ENCODE assay signal across 11 mouse cellular contexts in genomic region chr13:43294957-43295590, GRCm38 (mm10). TPM values are rescaled to one million over a fixed set of nuclear protein-coding genes. Genes with fewer than 3 reads are reported as not detected.
A peak's percentile ranks its signal among the peaks of the same experiment; 100 is the strongest.
DNase-seq lines count a peak whose midpoint lies in the region; ATAC-seq and TF ChIP-seq lines count a peak whose summit lies in the region.
"Had no signal": no experiment of that assay in that cellular context is flagged by ENCODE, and none has a peak within 500 bp of the region (broad histone marks: within the 10 kb centered on the region; RNA-seq: fewer than 3 reads in every experiment).

No protein-coding gene starts in this region.

- TF ChIP-seq POLR2A in heart, adult 2 months (IDR thresholded peaks at IDR 0.05; ENCODE audit: insufficient read depth, low read depth, low read length): 0 out of 2 replicates have a peak, but pooled peaks have one; percentile 17

- intact Hi-C loops in heart, adult 2 months (cut with DNase I): no loop called here

- no peaks in the 10 kb centered on the region for H3K27me3 ChIP-seq in heart, adult 2 months (ENCODE audit: control insufficient read depth, insufficient read depth, low read length)
- H3K27me3 ChIP-seq in heart, embryonic 10.5 days (ENCODE audit: insufficient read depth, poor library complexity, severe bottlenecking): peaks cover 8% of the 10 kb centered on the region; the same call in 1 of the 2 replicates
- peaks cover 2% of the 10 kb centered on the region; the same call in 1 of the 2 replicates for H3K27me3 ChIP-seq in liver, embryonic 16.5 days (ENCODE audit: control insufficient read depth, insufficient read depth, low read depth, low read length)
- H3K27me3 ChIP-seq in stomach, postnatal 0 days (ENCODE audit: control insufficient read depth, insufficient read depth, low read length): no peaks in the 10 kb centered on the region
- H3K27me3 ChIP-seq in midbrain, embryonic 15.5 days (replicated peaks): no peaks in the 10 kb centered on the region

- no peak overlapping the region for H3K4me3 ChIP-seq in heart, adult 2 months
- H3K4me3 ChIP-seq in heart, embryonic 10.5 days: no peak overlapping the region
- no peak overlapping the region for H3K4me3 ChIP-seq in liver, embryonic 16.5 days (ENCODE audit: low read depth, low read length)
- H3K4me3 ChIP-seq in stomach, postnatal 0 days (ENCODE audit: low read depth, low read length): no peak overlapping the region
- no peak overlapping the region for H3K4me3 ChIP-seq in midbrain, embryonic 15.5 days

- peak; percentile 51 for TF ChIP-seq CTCF in heart, adult 2 months (IDR thresholded peaks at IDR 0.05)
- TF ChIP-seq CTCF in stomach, postnatal 0 days (IDR thresholded peaks at IDR 0.05; ENCODE audit: low read depth): peak; percentile 29; the same call in 1 of the 2 replicates

- peak; percentile 85 for TF ChIP-seq EP300 in heart, adult 2 months (IDR thresholded peaks at IDR 0.05; ENCODE audit: insufficient read depth, low read depth, low read length)
- no peak for TF ChIP-seq EP300 in stomach, postnatal 0 days (optimal IDR thresholded peaks at IDR 0.05)

- H3K79me2 ChIP-seq in heart, adult 2 months (replicated peaks; ENCODE audit: control insufficient read depth, insufficient read depth, low read length): peaks cover 5% of the 10 kb centered on the region

- 49% methylated on average over 7 of the region's 7 CpGs for WGBS in heart, adult 2 months
- 63% methylated on average over 7 of the region's 7 CpGs for WGBS in heart, embryonic 10.5 days
- 40% methylated on average over 7 of the region's 7 CpGs for WGBS in liver, embryonic 16.5 days (ENCODE audit: insufficient replicate concordance)
- WGBS in stomach, postnatal 0 days: 59% methylated on average over 7 of the region's 7 CpGs
- WGBS in midbrain, embryonic 15.5 days: 59% methylated on average over 7 of the region's 7 CpGs

- peaks cover 13% of the 10 kb centered on the region for H3K36me3 ChIP-seq in heart, adult 2 months (ENCODE audit: control insufficient read depth, insufficient read depth, low read length)
- peaks cover 7% of the 10 kb centered on the region for H3K36me3 ChIP-seq in heart, embryonic 10.5 days
- H3K36me3 ChIP-seq in liver, embryonic 16.5 days (ENCODE audit: control insufficient read depth, insufficient read depth): no peaks in the 10 kb centered on the region
- no peaks in the 10 kb centered on the region for H3K36me3 ChIP-seq in stomach, postnatal 0 days (ENCODE audit: control insufficient read depth, insufficient read depth, low read length)
- H3K36me3 ChIP-seq in midbrain, embryonic 15.5 days (replicated peaks): no peaks in the 10 kb centered on the region

- H3K4me2 ChIP-seq in liver, embryonic 16.5 days (ENCODE audit: low read depth, low read length): no peak overlapping the region
- H3K4me2 ChIP-seq in stomach, postnatal 0 days (replicated peaks; ENCODE audit: low read depth): no peak overlapping the region
- no peak overlapping the region for H3K4me2 ChIP-seq in midbrain, embryonic 15.5 days

- no peak overlapping the region for H3K9ac ChIP-seq in heart, adult 2 months (ENCODE audit: low read depth, low read length)
- H3K9ac ChIP-seq in liver, embryonic 16.5 days (ENCODE audit: low read depth, low read length): no peak overlapping the region
- no peak overlapping the region for H3K9ac ChIP-seq in stomach, postnatal 0 days (ENCODE audit: low read length)
- no peak overlapping the region for H3K9ac ChIP-seq in midbrain, embryonic 15.5 days

- no peak for ATAC-seq in liver, embryonic 16.5 days (ENCODE audit: low read depth)
- ATAC-seq in stomach, postnatal 0 days (ENCODE audit: low FRiP score, low TSS enrichment): no peak
- ATAC-seq in midbrain, embryonic 15.5 days (replicated peaks): no peak
- ATAC-seq: intestine, postnatal 0 days had no signal

- peak in 1 of 2 experiments; percentile 62 for DNase-seq in heart, adult 2 months
- no peak for DNase-seq in heart, embryonic 10.5 days (ENCODE audit: low spot score)
- peak; percentile 30 for DNase-seq in thymus, postnatal 14 days
- no peak for DNase-seq in thymus, postnatal 0 days (ENCODE audit: low spot score)
- DNase-seq in stomach, postnatal 0 days (ENCODE audit: low spot score): no peak
- no peak for DNase-seq in kidney, adult 8-10 months
- DNase-seq: gastrocnemius, postnatal 10 days; right cerebral cortex, postnatal 4 days had no signal

- peaks cover 16% of the 10 kb centered on the region for H3K4me1 ChIP-seq in heart, adult 2 months (ENCODE audit: control insufficient read depth, insufficient read depth, low read length)
- peaks cover 20% of the 10 kb centered on the region for H3K4me1 ChIP-seq in heart, embryonic 10.5 days
- no peaks in the 10 kb centered on the region; the same call in 1 of the 2 replicates for H3K4me1 ChIP-seq in liver, embryonic 16.5 days (ENCODE audit: control insufficient read depth, low read depth, low read length)
- H3K4me1 ChIP-seq in stomach, postnatal 0 days (replicated peaks; ENCODE audit: control insufficient read depth, insufficient read depth): no peaks in the 10 kb centered on the region
- peaks cover 9% of the 10 kb centered on the region for H3K4me1 ChIP-seq in midbrain, embryonic 15.5 days

- peak overlapping the region; percentile 69 for H3K27ac ChIP-seq in heart, adult 2 months
- no peak overlapping the region for H3K27ac ChIP-seq in heart, embryonic 10.5 days
- peak overlapping the region; percentile 49 for H3K27ac ChIP-seq in liver, embryonic 16.5 days (ENCODE audit: low read length)
- no peak overlapping the region for H3K27ac ChIP-seq in stomach, postnatal 0 days (replicated peaks)
- H3K27ac ChIP-seq in midbrain, embryonic 15.5 days: no peak overlapping the region

- 0 out of 2 replicates have a peak, but pooled peaks cover 2% of the 10 kb centered on the region for H3K9me3 ChIP-seq in heart, embryonic 10.5 days
- no peaks in the 10 kb centered on the region for H3K9me3 ChIP-seq in liver, embryonic 16.5 days (replicated peaks; ENCODE audit: control insufficient read depth, low read length)
- no peaks in the 10 kb centered on the region for H3K9me3 ChIP-seq in stomach, postnatal 0 days (ENCODE audit: control insufficient read depth, low read length)
- H3K9me3 ChIP-seq in midbrain, embryonic 15.5 days: no peaks in the 10 kb centered on the region

RNA-seq across cellular contexts. Expression of gene Gfod1, which starts 8.9 kb away (rescaled TPM):
- total RNA-seq in heart, adult 2 months (2021): 10 to 100 TPM; 33.7 to 34.1 TPM
- 9.5 and 19.2 TPM in 2 replicates for polyA plus RNA-seq in heart, adult 2 months (2012; rRNA removed)
- 0.88 and 0.99 TPM in 2 replicates for polyA plus RNA-seq in heart, embryonic 10.5 days (2016; fragmentation: Nextera tagmentation; extraction: Ambion mirVana)
- polyA plus RNA-seq in thymus, postnatal 0 days (2015; fragmentation: Nextera tagmentation; extraction: Ambion mirVana): 1.1 and 1.8 TPM in 2 replicates
- 0.59 and 0.63 TPM in 2 replicates for polyA plus RNA-seq in liver, embryonic 16.5 days (2015; fragmentation: Nextera tagmentation; extraction: Ambion mirVana)
- polyA plus RNA-seq in stomach, postnatal 0 days (2015; fragmentation: Nextera tagmentation; extraction: Ambion mirVana): 0.57 and 1.1 TPM in 2 replicates
- 2.4 and 2.9 TPM in 2 replicates for polyA plus RNA-seq in midbrain, embryonic 15.5 days (2015; fragmentation: Nextera tagmentation; extraction: Ambion mirVana)

Comparison
In these comparisons a context has a peak if more than half of its experiments do, and no peak if none do; other contexts are left out.
1. H3K27ac ChIP-seq: peak in heart, adult 2 months (single experiment) and liver, embryonic 16.5 days (single experiment); none in heart, embryonic 10.5 days (single experiment), stomach, postnatal 0 days (single experiment) and midbrain, embryonic 15.5 days (single experiment).